Mouse (Mus musculus) heart, embryonic 14.5 days (tissue): ENCODE data around the gene Enpp3. TPM values are rescaled to one million over a fixed set of nuclear protein-coding genes. Genes with fewer than 3 reads are reported as not detected.

Experiments
- ATAC-seq: fragments of 200-750 bp; cut with Nextera tagmentation; 2 replicates; pipeline ENCODE4 v1.8.0; 2017; ENCODE audit warnings: low read depth, moderate TSS enrichment; ENCODE audit not compliant: insufficient number of reproducible peaks, insufficient read depth, low FRiP score
- H3K27ac ChIP-seq, 2 experiments: fragments of 200-500 bp in 1 of 2; fragments of 300-500 bp in 1 of 2; sonication (generic) in 1 of 2; replicated peaks in 1 of 2; 2 replicates each; pipeline ENCODE4 v1.5.1; 2012 to 2014; ENCODE audit warnings: low read depth in 2 of 2, low read length in 2 of 2, control low read depth in 1 of 2, mild to moderate bottlenecking in 1 of 2, mixed read lengths in 1 of 2; ENCODE audit not compliant: control insufficient read depth in 1 of 2, insufficient read depth in 1 of 2
- H3K27me3 ChIP-seq: fragments of 300-500 bp; sonication (generic); 2 replicates; pipeline ENCODE4 v1.6.1; 2014; ENCODE audit warnings: mild to moderate bottlenecking, low read length, control low read depth; ENCODE audit not compliant: control insufficient read depth, insufficient read depth
- H3K36me3 ChIP-seq: fragments of 300-500 bp; sonication (generic); 2 replicates; pipeline ENCODE4 v1.6.1; 2014; ENCODE audit warnings: mild to moderate bottlenecking, control low read depth, low read length, mixed read lengths; ENCODE audit not compliant: control insufficient read depth, insufficient read depth
- H3K4me1 ChIP-seq, 2 experiments: fragments of 200-500 bp in 1 of 2; fragments of 300-500 bp in 1 of 2; sonication (generic) in 1 of 2; 2 replicates each; pipeline ENCODE4 v1.6.1; 2012 to 2014; ENCODE audit warnings: low read length in 2 of 2, control low read depth in 1 of 2, mixed read lengths in 1 of 2; ENCODE audit not compliant: control insufficient read depth in 2 of 2, insufficient read depth in 2 of 2
- H3K4me2 ChIP-seq: fragments of 300-500 bp; sonication (generic); 2 replicates; pipeline ENCODE4 v1.6.1; 2014; ENCODE audit warnings: mild to moderate bottlenecking, low read length
- H3K4me3 ChIP-seq, 2 experiments: fragments of 200-500 bp in 1 of 2; fragments of 300-500 bp in 1 of 2; sonication (generic) in 1 of 2; 2 replicates each; pipeline ENCODE4 v1.5.1; 2012 to 2014; ENCODE audit warnings: low read length in 2 of 2, mild to moderate bottlenecking in 2 of 2, control low read depth in 1 of 2, low read depth in 1 of 2, moderate library complexity in 1 of 2; ENCODE audit not compliant: control insufficient read depth in 1 of 2, insufficient read depth in 1 of 2
- H3K9ac ChIP-seq: fragments of 300-500 bp; sonication (generic); 2 replicates; pipeline ENCODE4 v1.6.1; 2014; ENCODE audit warnings: mild to moderate bottlenecking, low read length
- H3K9me3 ChIP-seq: fragments of 300-500 bp; sonication (generic); 2 replicates; pipeline ENCODE4 v1.6.1; 2016; ENCODE audit warnings: low read length, control low read depth; ENCODE audit not compliant: control insufficient read depth
- whole genome bisulfite sequencing: fragments of 180-500 bp; shearing (Covaris S2); extraction: QIAGEN DNeasy Blood & Tissue Kit; methylation state at CpG from one replicate; pipeline ENCODE4 v1.1.7; 2014; 5-methylcytosine and 5-hydroxymethylcytosine counted together
- polyA plus RNA-seq: library from polyadenylated mRNA; unstranded; fragments of >200 nt; fragmentation: Nextera tagmentation; extraction: Ambion mirVana; gene quantifications from 2 replicates; pipeline ENCODE4 v1.2.1, GENCODE M21; 2014

Enpp3 gene
- 2.9 and 3.8 TPM in 2 replicates for polyA plus RNA-seq

- Histone ChIP-seq H3K36me3 (no peaks in the 10 kb centered on the region), H3K9ac (no peak within 1 kb of the TSS), H3K9me3 (peaks cover 3% of the 10 kb centered on the region; the same call in 1 of the 2 replicates), H3K4me2 (no peak within 1 kb of the TSS), H3K4me3 (no peak within 1 kb of the TSS), H3K4me1 (no peaks in the 10 kb centered on the region), H3K27me3 (no peaks in the 10 kb centered on the region), H3K27ac (no peak within 1 kb of the TSS)
- no peak for ATAC-seq
- 89% methylated on average over 1 of the region's 1 CpGs for WGBS
Measured at GRCm38 (mm10) chr10:24842676-24843075, at the start of gene Enpp3. Gene Enpp3, minus strand, starts transcription at chr10:24842823.

GRCm38 (mm10) chr10:24888343-24888742 lies 45.7 kb upstream of the Enpp3 start:
- H3K9ac ChIP-seq = no peak overlapping the region
- WGBS = 89% methylated on average over 7 of the region's 7 CpGs
- no peak overlapping the region for H3K4me2 ChIP-seq
- no peaks in the 10 kb centered on the region for H3K27me3 ChIP-seq
- no peaks in the 10 kb centered on the region for H3K9me3 ChIP-seq
- H3K27ac ChIP-seq = no peak overlapping the region
- H3K4me3 ChIP-seq = no peak overlapping the region
- peaks cover 93% of the 10 kb centered on the region for H3K36me3 ChIP-seq
- no peak for ATAC-seq
- no peaks in the 10 kb centered on the region; a peak in 1 of 4 replicates for H3K4me1 ChIP-seq

GRCm38 (mm10) chr10:24886008-24886407 lies 43.4 kb upstream of the Enpp3 start:
- Histone ChIP-seq H3K4me1 (no peaks in the 10 kb centered on the region), H3K9ac (no peak overlapping the region), H3K27ac (no peak overlapping the region), H3K36me3 (peaks cover 95% of the 10 kb centered on the region), H3K9me3 (no peaks in the 10 kb centered on the region), H3K4me3 (no peak overlapping the region), H3K27me3 (no peaks in the 10 kb centered on the region), H3K4me2 (no peak overlapping the region)
- 80% methylated on average over 9 of the region's 9 CpGs for WGBS
- no peak for ATAC-seq

GRCm38 (mm10) chr10:24873624-24874023 lies 31.0 kb upstream of the Enpp3 start:
- no peaks in the 10 kb centered on the region for H3K27me3 ChIP-seq
- WGBS = 78% methylated on average over 4 of the region's 4 CpGs
- no peak overlapping the region for H3K4me2 ChIP-seq
- H3K27ac ChIP-seq = no peak overlapping the region
- ATAC-seq = no peak
- H3K9ac ChIP-seq = no peak overlapping the region
- H3K4me1 ChIP-seq = 0 out of 4 replicates have a peak, but pooled peaks cover 0 to 4% of the 10 kb centered on the region in 2 experiments
- H3K9me3 ChIP-seq = no peaks in the 10 kb centered on the region
- peaks cover 74% of the 10 kb centered on the region for H3K36me3 ChIP-seq
- no peak overlapping the region for H3K4me3 ChIP-seq

GRCm38 (mm10) chr10:24869760-24870290 lies 27.2 kb upstream of the Enpp3 start, which contains the start of gene Med23:
Gene Med23, plus strand, starts transcription at chr10:24869986.
- peak; percentile 99 for ATAC-seq
- Histone ChIP-seq H3K4me3 (peak within 1 kb of the TSS; percentile 69 to 92), H3K9me3 (no peaks in the 10 kb centered on the region), H3K4me1 (0 out of 4 replicates have a peak, but pooled peaks cover 0 to 4% of the 10 kb centered on the region in 2 experiments), H3K27me3 (no peaks in the 10 kb centered on the region), H3K27ac (0 out of 4 replicates have a peak within 1 kb of the TSS, but pooled peaks of 1 of the 2 experiments have one; percentile 16), H3K9ac (peak within 1 kb of the TSS; percentile 97), H3K4me2 (peak within 1 kb of the TSS; percentile 68), H3K36me3 (peaks cover 37% of the 10 kb centered on the region)
- WGBS = under 1% methylated on average over 36 of the region's 36 CpGs

GRCm38 (mm10) chr10:24864434-24864833 lies 21.8 kb upstream of the Enpp3 start:
- H3K4me3 ChIP-seq = no peak overlapping the region
- no peaks in the 10 kb centered on the region for H3K27me3 ChIP-seq
- no peak overlapping the region for H3K9ac ChIP-seq
- no peaks in the 10 kb centered on the region for H3K4me1 ChIP-seq
- WGBS = 58% methylated on average over 6 of the region's 6 CpGs
- H3K4me2 ChIP-seq = no peak overlapping the region
- no peak for ATAC-seq
- H3K9me3 ChIP-seq = no peaks in the 10 kb centered on the region
- H3K27ac ChIP-seq = no peak overlapping the region
- H3K36me3 ChIP-seq = no peaks in the 10 kb centered on the region

GRCm38 (mm10) chr10:24863146-24863545 lies 20.5 kb upstream of the Enpp3 start:
- no peaks in the 10 kb centered on the region for H3K27me3 ChIP-seq
- H3K27ac ChIP-seq = no peak overlapping the region
- no peak overlapping the region for H3K4me3 ChIP-seq
- no peaks in the 10 kb centered on the region for H3K9me3 ChIP-seq
- 83% methylated on average over 2 of the region's 2 CpGs for WGBS
- no peak overlapping the region for H3K4me2 ChIP-seq
- no peak for ATAC-seq
- no peaks in the 10 kb centered on the region for H3K4me1 ChIP-seq
- H3K9ac ChIP-seq = no peak overlapping the region
- no peaks in the 10 kb centered on the region for H3K36me3 ChIP-seq

- Histone ChIP-seq H3K36me3 (no peaks in the 10 kb centered on the region), H3K27ac (no peak overlapping the region), H3K27me3 (no peaks in the 10 kb centered on the region), H3K4me1 (no peaks in the 10 kb centered on the region), H3K4me3 (no peak overlapping the region), H3K9ac (no peak overlapping the region), H3K4me2 (no peak overlapping the region), H3K9me3 (peaks cover 3% of the 10 kb centered on the region; the same call in 1 of the 2 replicates)
- WGBS = 52% methylated on average over 2 of the region's 2 CpGs
- ATAC-seq = no peak
Measured at GRCm38 (mm10) chr10:24841998-24842397, 625 bp downstream of the Enpp3 start.
